Mouse (Mus musculus) hindbrain, embryonic 14.5 days (tissue): ENCODE results near the gene Camk1g. TPM values are rescaled to one million over a fixed set of nuclear protein-coding genes. Genes with fewer than 3 reads are reported as not detected.
A peak's percentile ranks its signal among the peaks of the same experiment; 100 is the strongest.

Experiments
- ATAC-seq: fragments of 200-750 bp; cut with Nextera tagmentation; 2 replicates; pipeline ENCODE4 v1.8.0; 2017; ENCODE audit warnings: moderate number of reproducible peaks, mild to moderate bottlenecking, moderate TSS enrichment, moderate library complexity; ENCODE audit not compliant: low FRiP score
- DNase-seq: peaks from one replicate; pipeline ENCODE4 v3.0.0-alpha.2; 2015; ENCODE audit warnings: low spot score
- H3K27ac ChIP-seq: fragments of 300-500 bp; sonication (generic); 2 replicates; pipeline ENCODE4 v1.5.1; 2014; ENCODE audit warnings: mild to moderate bottlenecking, moderate library complexity
- H3K27me3 ChIP-seq: fragments of 300-500 bp; sonication (generic); 2 replicates; pipeline ENCODE4 v1.6.1; 2014; ENCODE audit warnings: mild to moderate bottlenecking, low read length, mixed read lengths; ENCODE audit not compliant: control insufficient read depth, insufficient read depth
- H3K36me3 ChIP-seq: fragments of 300-500 bp; sonication (generic); replicated peaks from 2 replicates; pipeline ENCODE4 v1.6.1; 2014; ENCODE audit not compliant: control insufficient read depth, insufficient read depth
- H3K4me1 ChIP-seq: fragments of 300-500 bp; sonication (generic); replicated peaks from 2 replicates; pipeline ENCODE4 v1.6.1; 2014; ENCODE audit warnings: antibody characterized with exemption, low read length, mixed read lengths; ENCODE audit not compliant: control insufficient read depth, insufficient read depth
- H3K4me2 ChIP-seq: fragments of 300-500 bp; sonication (generic); replicated peaks from 2 replicates; pipeline ENCODE4 v1.6.1; 2014; ENCODE audit warnings: mild to moderate bottlenecking, moderate library complexity
- H3K4me3 ChIP-seq: fragments of 300-500 bp; sonication (generic); replicated peaks from 2 replicates; pipeline ENCODE4 v1.5.1; 2014; ENCODE audit warnings: mild to moderate bottlenecking, low read length
- H3K9ac ChIP-seq: fragments of 300-500 bp; sonication (generic); 2 replicates; pipeline ENCODE4 v1.6.1; 2014
- H3K9me3 ChIP-seq: fragments of 300-500 bp; sonication (generic); 2 replicates; pipeline ENCODE4 v1.6.1; 2016; ENCODE audit warnings: low read length; ENCODE audit not compliant: control insufficient read depth
- WGBS: fragments of 180-500 bp; shearing (Covaris S2); extraction: QIAGEN DNeasy Blood & Tissue Kit; methylation state at CpG from one replicate; pipeline ENCODE4 v1.1.7; 2014; 5-methylcytosine and 5-hydroxymethylcytosine counted together
- polyA plus RNA-seq: library from polyadenylated mRNA; unstranded; fragments of >200 nt; fragmentation: Nextera tagmentation; extraction: Ambion mirVana; gene quantifications from 2 replicates; pipeline ENCODE4 v1.2.1, GENCODE M21; 2014

Gene Camk1g
- polyA plus RNA-seq, 1 experiment from 2014 or later, result 39.9 TPM

DNA sequence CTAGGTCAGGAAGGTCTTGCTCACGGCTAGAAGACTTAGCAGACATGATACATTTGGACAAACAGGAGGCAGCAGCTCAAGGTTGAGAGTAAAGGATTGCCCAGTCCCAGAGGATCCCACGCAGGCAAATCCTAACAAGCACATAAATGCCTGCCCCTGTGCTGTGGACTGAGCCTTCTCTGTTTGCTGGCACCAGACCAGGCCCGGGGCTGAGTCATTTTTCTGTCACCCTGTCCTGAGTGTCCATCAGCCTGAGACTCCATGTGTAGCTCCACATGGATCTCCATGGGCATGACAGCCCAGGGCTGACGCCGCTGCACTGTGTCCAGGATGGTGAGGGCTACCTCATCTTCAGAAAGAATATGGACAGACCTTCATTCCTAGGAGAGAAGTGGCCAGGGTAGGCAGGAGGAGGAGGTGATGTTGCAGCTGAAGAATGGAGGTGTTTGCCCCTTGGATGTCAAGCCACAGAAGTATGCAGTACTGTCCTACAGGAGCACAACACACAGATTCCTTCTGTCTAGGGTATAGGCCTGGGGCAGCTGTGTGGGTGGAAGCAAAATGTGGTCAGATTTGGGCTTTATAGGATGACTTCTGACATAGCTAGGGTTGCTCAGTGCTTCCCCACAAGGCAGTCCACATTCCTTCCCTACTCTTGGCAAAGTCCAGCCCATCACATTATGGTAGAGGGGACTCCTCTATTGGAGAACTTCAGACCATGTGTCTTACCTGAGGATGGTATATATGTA, 27.7 kb downstream of the Camk1g start:
- WGBS, result 90% methylated on average over 5 of the region's 5 CpGs
- Histone ChIP-seq H3K9me3 (no peaks in the 10 kb centered on the region), H3K4me3 (no peak overlapping the region), H3K36me3 (peaks cover 11% of the 10 kb centered on the region), H3K4me2 (no peak overlapping the region), H3K27me3 (no peaks in the 10 kb centered on the region), H3K4me1 (no peaks in the 10 kb centered on the region), H3K27ac (no peak overlapping the region), H3K9ac (no peak overlapping the region)
- no peak for ATAC-seq
- no peak for DNase-seq

- H3K9ac ChIP-seq, result peak overlapping the region; percentile 34; the same call in 1 of the 2 replicates
- peak overlapping the region; percentile 26; the same call in 1 of the 2 replicates for H3K27ac ChIP-seq
- H3K4me1 ChIP-seq, result 0 out of 2 replicates have a peak, but pooled peaks cover 7% of the 10 kb centered on the region
- H3K27me3 ChIP-seq, result no peaks in the 10 kb centered on the region
- DNase-seq (no peak), ATAC-seq (peak; percentile 73; the same call in 1 of the 2 replicates)
- H3K4me3 ChIP-seq, result no peak overlapping the region
- H3K4me2 ChIP-seq, result no peak overlapping the region
- H3K36me3 ChIP-seq, result no peaks in the 10 kb centered on the region
- 77% methylated on average over 9 of the region's 9 CpGs for WGBS
- no peaks in the 10 kb centered on the region for H3K9me3 ChIP-seq
Observed at GRCm38 (mm10) chr1:193338363-193338995, 31.6 kb downstream of the Camk1g start.

DNA sequence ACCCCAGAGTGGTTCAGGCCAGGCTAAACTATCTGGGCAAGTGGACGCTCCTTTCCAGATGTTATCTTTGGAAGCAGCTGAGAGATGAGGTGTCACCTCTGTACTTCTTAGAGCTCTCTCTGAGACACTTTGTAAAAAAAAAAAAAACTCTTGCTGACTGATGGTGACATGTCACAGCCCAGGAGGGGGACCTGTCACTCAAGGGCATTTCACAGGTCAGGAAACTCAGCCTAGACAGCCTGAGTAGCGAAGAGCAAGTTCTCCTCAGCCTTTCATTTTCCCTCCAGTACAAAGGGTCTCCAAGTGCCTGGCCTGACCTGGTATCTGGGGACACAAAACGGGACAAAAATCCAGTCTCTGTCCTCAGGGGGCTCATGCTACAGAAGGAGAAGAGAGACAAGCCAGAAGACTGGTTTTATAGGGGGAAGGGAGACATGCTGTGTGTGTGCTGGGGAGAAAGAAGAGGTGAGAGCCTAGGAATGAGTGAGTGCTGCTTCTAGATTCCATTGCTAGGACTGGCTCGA, 32.2 kb downstream of the Camk1g start:
- Histone ChIP-seq H3K27me3 (no peaks in the 10 kb centered on the region), H3K4me3 (no peak overlapping the region), H3K27ac (peak overlapping the region; percentile 26; the same call in 1 of the 2 replicates), H3K36me3 (no peaks in the 10 kb centered on the region), H3K9me3 (no peaks in the 10 kb centered on the region), H3K4me2 (no peak overlapping the region), H3K9ac (no peak overlapping the region), H3K4me1 (0 out of 2 replicates have a peak, but pooled peaks cover 7% of the 10 kb centered on the region)
- ATAC-seq (no peak), DNase-seq (no peak)
- WGBS, result 53% methylated on average over 4 of the region's 4 CpGs

- Histone ChIP-seq H3K9ac (no peak overlapping the region), H3K27me3 (no peaks in the 10 kb centered on the region), H3K4me2 (no peak overlapping the region), H3K9me3 (no peaks in the 10 kb centered on the region), H3K36me3 (no peaks in the 10 kb centered on the region), H3K4me1 (0 out of 2 replicates have a peak, but pooled peaks cover 7% of the 10 kb centered on the region), H3K27ac (no peak overlapping the region), H3K4me3 (no peak overlapping the region)
- DNase-seq (no peak), ATAC-seq (no peak)
- WGBS, result 87% methylated on average over 9 of the region's 9 CpGs
Observed at GRCm38 (mm10) chr1:193337018-193337321, 33.1 kb downstream of the Camk1g start.

GRCm38 (mm10) chr1:193336122-193337017, 33.7 kb downstream of the Camk1g start:
- H3K27me3 ChIP-seq, result no peaks in the 10 kb centered on the region
- 0 out of 2 replicates have a peak, but pooled peaks cover 7% of the 10 kb centered on the region for H3K4me1 ChIP-seq
- WGBS, result 86% methylated on average over 7 of the region's 7 CpGs
- no peak overlapping the region for H3K27ac ChIP-seq
- no peak overlapping the region for H3K4me3 ChIP-seq
- H3K9ac ChIP-seq, result no peak overlapping the region
- H3K36me3 ChIP-seq, result no peaks in the 10 kb centered on the region
- no peak for DNase-seq
- no peak for ATAC-seq
- H3K4me2 ChIP-seq, result no peak overlapping the region
- no peaks in the 10 kb centered on the region for H3K9me3 ChIP-seq

DNA sequence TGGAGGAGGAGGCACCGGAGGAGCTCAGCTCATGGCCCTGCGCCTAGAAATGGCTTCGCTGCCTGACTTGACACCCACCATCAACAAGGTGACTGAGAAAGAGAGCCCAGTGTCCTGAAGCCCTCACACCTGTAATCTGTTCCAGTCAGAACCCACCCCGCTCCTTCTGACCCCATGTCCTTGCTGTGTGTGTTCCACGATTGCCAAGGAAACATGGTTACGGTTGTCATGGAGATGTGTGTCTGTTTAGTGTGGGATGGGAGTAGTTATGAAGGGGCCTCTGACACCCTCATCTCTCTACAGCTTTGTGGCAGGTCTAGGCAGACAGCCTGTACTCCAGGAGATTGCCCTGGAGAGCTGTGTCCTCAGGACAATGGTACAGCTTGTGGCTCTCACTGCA, 35.6 kb downstream of the Camk1g start:
- ATAC-seq, result no peak
- H3K4me2 ChIP-seq, result no peak overlapping the region
- 0 out of 2 replicates have a peak, but pooled peaks cover 7% of the 10 kb centered on the region for H3K4me1 ChIP-seq
- H3K9ac ChIP-seq, result no peak overlapping the region
- no peaks in the 10 kb centered on the region for H3K36me3 ChIP-seq
- H3K9me3 ChIP-seq, result no peaks in the 10 kb centered on the region
- 68% methylated on average over 6 of the region's 6 CpGs for WGBS
- DNase-seq, result no peak
- H3K27me3 ChIP-seq, result no peaks in the 10 kb centered on the region
- H3K4me3 ChIP-seq, result no peak overlapping the region
- H3K27ac ChIP-seq, result no peak overlapping the region

GRCm38 (mm10) chr1:193333776-193334175, 36.3 kb downstream of the Camk1g start:
- Histone ChIP-seq H3K4me3 (no peak overlapping the region), H3K9me3 (no peaks in the 10 kb centered on the region), H3K27ac (no peak overlapping the region), H3K4me2 (no peak overlapping the region), H3K27me3 (no peaks in the 10 kb centered on the region), H3K36me3 (no peaks in the 10 kb centered on the region), H3K4me1 (0 out of 2 replicates have a peak, but pooled peaks cover 7% of the 10 kb centered on the region), H3K9ac (no peak overlapping the region)
- WGBS, result 81% methylated on average over 3 of the region's 3 CpGs
- DNase-seq, result no peak
- no peak for ATAC-seq

DNA sequence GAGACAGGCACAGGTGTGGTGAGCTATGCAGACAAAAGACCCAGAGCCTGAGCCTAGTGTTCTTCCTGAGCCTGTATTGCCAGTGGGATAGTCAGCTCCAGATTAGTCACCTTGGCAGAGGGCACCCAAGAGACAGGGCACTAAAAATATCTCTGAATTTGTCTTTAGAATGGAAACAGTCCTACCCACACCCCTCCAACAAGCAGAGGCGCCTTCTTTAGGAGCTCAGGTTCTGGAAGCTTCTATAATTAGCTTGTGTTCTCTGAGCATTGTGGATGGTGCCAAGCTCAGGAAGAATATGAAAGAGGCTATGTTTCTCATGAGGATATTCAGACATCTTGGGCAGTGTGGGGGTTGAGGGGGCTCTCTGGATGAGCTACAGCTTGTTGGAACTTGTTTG, 37.4 kb downstream of the Camk1g start:
- no peak for DNase-seq
- Histone ChIP-seq H3K4me3 (no peak overlapping the region), H3K9me3 (no peaks in the 10 kb centered on the region), H3K36me3 (no peaks in the 10 kb centered on the region), H3K4me2 (no peak overlapping the region), H3K27me3 (no peaks in the 10 kb centered on the region), H3K27ac (no peak overlapping the region), H3K9ac (no peak overlapping the region), H3K4me1 (0 out of 2 replicates have a peak, but pooled peaks cover 7% of the 10 kb centered on the region)
- WGBS, result 83% methylated on average over 1 of the region's 1 CpGs
- ATAC-seq, result no peak

GRCm38 (mm10) chr1:193332018-193332417, 38.1 kb downstream of the Camk1g start:
- WGBS, result 90% methylated on average over 13 of the region's 13 CpGs
- Histone ChIP-seq H3K4me1 (0 out of 2 replicates have a peak, but pooled peaks cover 7% of the 10 kb centered on the region), H3K9me3 (no peaks in the 10 kb centered on the region), H3K4me3 (no peak overlapping the region), H3K27ac (no peak overlapping the region), H3K27me3 (no peaks in the 10 kb centered on the region), H3K36me3 (no peaks in the 10 kb centered on the region), H3K4me2 (no peak overlapping the region), H3K9ac (no peak overlapping the region)
- ATAC-seq, result no peak
- DNase-seq, result no peak
